24 mouse cellular contexts compared by ENCODE assay signal in genomic region chr12:15821019-15821418, GRCm38 (mm10). TPM values are rescaled to one million over a fixed set of nuclear protein-coding genes. Genes with fewer than 3 reads are reported as not detected.
DNase-seq lines count a peak whose midpoint lies in the region; ATAC-seq and TF ChIP-seq lines count a peak whose summit lies in the region.
"Had no signal": no experiment of that assay in that cellular context is flagged by ENCODE, and none has a peak within 500 bp of the region (broad histone marks: within the 10 kb centered on the region; RNA-seq: fewer than 3 reads in every experiment).

No protein-coding gene starts in this region.

- H3K27ac ChIP-seq in kidney, adult 2 months (ENCODE audit: insufficient read depth, low read depth, low read length), result peak overlapping the region; percentile 77
- no peak overlapping the region for H3K27ac ChIP-seq in kidney, embryonic 14.5 days (ENCODE audit: low read depth, low read length)
- H3K27ac ChIP-seq: embryonic facial prominence, embryonic 13.5 days; embryonic facial prominence, embryonic 15.5 days; forebrain, embryonic 10.5 days; forebrain, embryonic 12.5 days had no signal

- TF ChIP-seq POLR2A in kidney, adult 2 months (IDR thresholded peaks at IDR 0.05; ENCODE audit: low read depth, low read length), result no peak

- H3K4me1 ChIP-seq in kidney, adult 2 months (ENCODE audit: control insufficient read depth, insufficient read depth, low read length), result peaks cover 8% of the 10 kb centered on the region; the same call in 1 of the 2 replicates
- no peaks in the 10 kb centered on the region for H3K4me1 ChIP-seq in kidney, embryonic 14.5 days (ENCODE audit: control insufficient read depth, insufficient read depth, low read length)

- H3K27me3 ChIP-seq in kidney, adult 2 months (replicated peaks; ENCODE audit: control insufficient read depth, insufficient read depth, low read length), result no peaks in the 10 kb centered on the region
- H3K27me3 ChIP-seq in kidney, embryonic 14.5 days (ENCODE audit: control insufficient read depth, insufficient read depth, low read length), result no peaks in the 10 kb centered on the region
- H3K27me3 ChIP-seq: embryonic facial prominence, embryonic 13.5 days; embryonic facial prominence, embryonic 15.5 days; forebrain, embryonic 12.5 days; Patski had no signal

- no peak overlapping the region for H3K4me3 ChIP-seq in kidney, adult 2 months (ENCODE audit: insufficient read depth, low read depth, low read length)
- H3K4me3 ChIP-seq in kidney, embryonic 14.5 days (ENCODE audit: low read length), result no peak overlapping the region
- H3K4me3 ChIP-seq: embryonic facial prominence, embryonic 13.5 days; embryonic facial prominence, embryonic 15.5 days; erythroblast, embryonic 14.5 days; forebrain, embryonic 10.5 days; forebrain, embryonic 12.5 days had no signal

- H3K9ac ChIP-seq in kidney, embryonic 14.5 days (ENCODE audit: low read depth, low read length), result no peak overlapping the region
- H3K9ac ChIP-seq: embryonic facial prominence, embryonic 13.5 days; embryonic facial prominence, embryonic 15.5 days; forebrain, embryonic 12.5 days had no signal

- H3K36me3 ChIP-seq in kidney, adult 2 months (ENCODE audit: control insufficient read depth, insufficient read depth, low read length), result no peaks in the 10 kb centered on the region
- H3K36me3 ChIP-seq in kidney, embryonic 14.5 days (ENCODE audit: control insufficient read depth, insufficient read depth, low read length), result no peaks in the 10 kb centered on the region
- H3K36me3 ChIP-seq: embryonic facial prominence, embryonic 13.5 days; embryonic facial prominence, embryonic 15.5 days; forebrain, embryonic 10.5 days; forebrain, embryonic 12.5 days; G1E had no signal

- no peak for DNase-seq in kidney, adult 2 months
- DNase-seq in induced T-regulatory cell, adult 2 months (ENCODE audit: low read depth), result peak; percentile 64
- no peak for DNase-seq in cerebellum, adult 9-11 months
- DNase-seq: adrenal gland, adult 8-10 months; adrenal gland, postnatal 14 days; adrenal gland, postnatal 36 days; cerebellum, adult 11-12 months; cerebellum, adult 2 months; cerebellum, adult 9-10 months; cerebellum, postnatal 14 days; cerebellum, postnatal 36 days; embryo, embryonic 11 days had no signal

- H3K4me2 ChIP-seq in kidney, embryonic 14.5 days (replicated peaks; ENCODE audit: low read depth, low read length), result no peak overlapping the region
- H3K4me2 ChIP-seq: embryonic facial prominence, embryonic 13.5 days; embryonic facial prominence, embryonic 15.5 days; forebrain, embryonic 12.5 days had no signal

- ATAC-seq in kidney, embryonic 14.5 days (ENCODE audit: low FRiP score, low TSS enrichment), result no peak
- ATAC-seq in megakaryocyte, adult 5-6 weeks (ENCODE audit: poor library complexity, severe bottlenecking), result no peak
- ATAC-seq: activated CD4-positive, CD25-positive, alpha-beta regulatory T cell, adult 4 months; forebrain, embryonic 14.5 days; forebrain, embryonic 16.5 days; Patski had no signal

- no peak for TF ChIP-seq CTCF in kidney, adult 2 months (conservative IDR thresholded peaks at IDR 0.05; ENCODE audit: insufficient read depth, insufficient read length, low read depth, low read length)

- H3K9me3 ChIP-seq in kidney, embryonic 14.5 days (ENCODE audit: control insufficient read depth, low read length), result no peaks in the 10 kb centered on the region
- H3K9me3 ChIP-seq: embryonic facial prominence, embryonic 13.5 days; embryonic facial prominence, embryonic 15.5 days; forebrain, embryonic 10.5 days; forebrain, embryonic 12.5 days had no signal

RNA-seq across cellular contexts. Expression of gene Trib2, which starts 4.3 kb away (rescaled TPM):
- 22.2 and 24.5 TPM in 2 replicates for polyA plus RNA-seq in kidney, adult 2 months (2012; rRNA removed)
- 28.7 and 58.7 TPM in 2 replicates for polyA plus RNA-seq in kidney, embryonic 14.5 days (2014; fragmentation: Nextera tagmentation; extraction: Ambion mirVana)
- total RNA-seq in megakaryocyte, adult 5-6 weeks (2015), result 0.96 and 1.0 TPM in 2 replicates
- total RNA-seq in megakaryocyte, adult 5-6 weeks (2017), result 0.33 and 0.57 TPM in 2 replicates
- polyA plus RNA-seq: erythroblast, embryonic 14.5 days; G1E had no signal
